Mouse (Mus musculus) heart, postnatal 4 days (tissue): ENCODE results near the gene Psmd10. TPM values are rescaled to one million over a fixed set of nuclear protein-coding genes. Genes with fewer than 3 reads are reported as not detected.

ENCODE experiments used
- total RNA-seq, 2 experiments: library from RNA; stranded (reverse); gene quantifications; 2 replicates each; pipeline ENCODE4 v1.2.3; 2021

Psmd10 gene
- total RNA-seq, 2 experiments from 2014 or later = 17.7 to 21.5 TPM

Other genes starting within 250 kb of the Psmd10 start
- gene Tex13b, start 143.3 kb downstream of the Psmd10 start, total RNA-seq = not detected
- gene Vsig1, start 49.1 kb downstream of the Psmd10 start, total RNA-seq = not detected
- 10 to 100 TPM; 10.1 to 12.5 TPM for gene Atg4a, start 179 bp upstream of the Psmd10 start, total RNA-seq